Mouse (Mus musculus) cerebellum, adult 9-11 months (tissue): ENCODE data around the gene Olfr1180.
"Not testable (repeated sequence)": the region's sequence is repeated elsewhere in the genome, so short reads cannot be mapped to it uniquely, and the experiment has no call there.

Source experiments
- DNase-seq: peaks from one replicate; pipeline ENCODE4 v3.0.0; 2022

Olfr1180 gene

GRCm38 (mm10) chr2:88419051-88419450, at the start of gene Olfr1180:
Olfr1180 (minus strand) TSS chr2:88419151.
- no peak for DNase-seq

- not testable (repeated sequence) for DNase-seq
These were observed 35.6 kb upstream of the Olfr1180 start, which contains the start of gene Olfr1183 for GRCm38 (mm10) chr2:88454567-88454966. Olfr1183 (plus strand) TSS chr2:88454867.

- no peak for DNase-seq
These were observed 30.1 kb upstream of the Olfr1180 start, which contains the start of gene Gm13757 for GRCm38 (mm10) chr2:88449031-88449430. Gm13757 (minus strand) TSS chr2:88449131.

GRCm38 (mm10) chr2:88426071-88426470, 7.1 kb upstream of the Olfr1180 start, which contains the start of gene Olfr1181:
Olfr1181 (minus strand) TSS chr2:88426171.
- DNase-seq: no peak

GRCm38 (mm10) chr2:88406353-88406752, 12.6 kb downstream of the Olfr1180 start, which contains the start of gene Olfr1179:
Olfr1179 (minus strand) TSS chr2:88406453.
- no peak for DNase-seq

GRCm38 (mm10) chr2:88386762-88387161, 32.2 kb downstream of the Olfr1180 start, which contains the start of gene Olfr1178:
Olfr1178 (plus strand) TSS chr2:88387062.
- no peak for DNase-seq
